Comparison of ENCODE assay signal across 8 mouse cellular contexts in genomic region chrX:160390464-160390956, GRCm38 (mm10). TPM values are rescaled to one million over a fixed set of nuclear protein-coding genes. Genes with fewer than 3 reads are reported as not detected.
DNase-seq lines count a peak whose midpoint lies in the region; ATAC-seq and TF ChIP-seq lines count a peak whose summit lies in the region.

Gene Adgrg2 (plus strand): TSS chrX:160390690.

- 11% methylated on average over 39 of the region's 42 CpGs for WGBS in forebrain, embryonic 16.5 days
- WGBS in hindbrain, embryonic 16.5 days = 18% methylated on average over 36 of the region's 42 CpGs
- WGBS in liver, postnatal 0 days (ENCODE audit: insufficient replicate concordance) = 11% methylated on average over 40 of the region's 42 CpGs

- TF ChIP-seq EP300 in liver, postnatal 0 days (IDR thresholded peaks at IDR 0.05; ENCODE audit: low read depth) = no peak

- H3K27ac ChIP-seq in forebrain, embryonic 16.5 days (ENCODE audit: low read length) = no peak within 1 kb of the TSS
- no peak within 1 kb of the TSS for H3K27ac ChIP-seq in hindbrain, embryonic 16.5 days (ENCODE audit: low read depth, low read length)
- H3K27ac ChIP-seq in liver, postnatal 0 days (ENCODE audit: low read depth) = no peak within 1 kb of the TSS

- peak; percentile 87 for ATAC-seq in forebrain, embryonic 16.5 days
- ATAC-seq in hindbrain, embryonic 16.5 days = peak; percentile 74
- ATAC-seq in liver, postnatal 0 days = peak; percentile 77

- no peaks in the 10 kb centered on the region for H3K36me3 ChIP-seq in forebrain, embryonic 16.5 days (ENCODE audit: control insufficient read depth, insufficient read depth)
- no peaks in the 10 kb centered on the region for H3K36me3 ChIP-seq in hindbrain, embryonic 16.5 days (ENCODE audit: control insufficient read depth, insufficient read depth, low read length)
- no peaks in the 10 kb centered on the region for H3K36me3 ChIP-seq in liver, postnatal 0 days (replicated peaks; ENCODE audit: insufficient read depth, low read length)

- H3K27me3 ChIP-seq in forebrain, embryonic 16.5 days (replicated peaks; ENCODE audit: control insufficient read depth, insufficient read depth, low read length) = no peaks in the 10 kb centered on the region
- peaks cover 2% of the 10 kb centered on the region for H3K27me3 ChIP-seq in hindbrain, embryonic 16.5 days (replicated peaks; ENCODE audit: control insufficient read depth, insufficient read depth, low read length)
- peaks cover 6% of the 10 kb centered on the region; the same call in 1 of the 2 replicates for H3K27me3 ChIP-seq in liver, postnatal 0 days (ENCODE audit: insufficient read depth, low read length)

- peak within 1 kb of the TSS; percentile 45 for H3K4me3 ChIP-seq in forebrain, embryonic 16.5 days (replicated peaks; ENCODE audit: low read length)
- peak within 1 kb of the TSS; percentile 54 for H3K4me3 ChIP-seq in hindbrain, embryonic 16.5 days (ENCODE audit: low read length)
- peak within 1 kb of the TSS; percentile 45 for H3K4me3 ChIP-seq in liver, postnatal 0 days (ENCODE audit: low read depth, low read length)

- peak within 1 kb of the TSS; percentile 61 for H3K4me2 ChIP-seq in forebrain, embryonic 16.5 days (ENCODE audit: low read length)
- H3K4me2 ChIP-seq in hindbrain, embryonic 16.5 days (ENCODE audit: low read length) = peak within 1 kb of the TSS; percentile 75
- H3K4me2 ChIP-seq in liver, postnatal 0 days (ENCODE audit: low read depth, low read length) = peak within 1 kb of the TSS; percentile 71

- TF ChIP-seq CTCF in liver, postnatal 0 days (IDR thresholded peaks at IDR 0.05; ENCODE audit: low read depth) = no peak

- no peaks in the 10 kb centered on the region for H3K9me3 ChIP-seq in forebrain, embryonic 16.5 days (ENCODE audit: control insufficient read depth, low read length)
- H3K9me3 ChIP-seq in hindbrain, embryonic 16.5 days (ENCODE audit: control insufficient read depth, low read length) = no peaks in the 10 kb centered on the region
- H3K9me3 ChIP-seq in liver, postnatal 0 days (ENCODE audit: low read length) = no peaks in the 10 kb centered on the region

- no peaks in the 10 kb centered on the region for H3K4me1 ChIP-seq in forebrain, embryonic 16.5 days (replicated peaks; ENCODE audit: control insufficient read depth, insufficient read depth, low read length)
- H3K4me1 ChIP-seq in hindbrain, embryonic 16.5 days (ENCODE audit: control insufficient read depth, insufficient read depth, low read depth, low read length) = no peaks in the 10 kb centered on the region
- H3K4me1 ChIP-seq in liver, postnatal 0 days (ENCODE audit: insufficient read depth) = no peaks in the 10 kb centered on the region

- H3K9ac ChIP-seq in forebrain, embryonic 16.5 days (replicated peaks; ENCODE audit: low read depth, low read length) = peak within 1 kb of the TSS; percentile 58
- H3K9ac ChIP-seq in hindbrain, embryonic 16.5 days (ENCODE audit: low read depth, low read length) = peak within 1 kb of the TSS; percentile 59
- H3K9ac ChIP-seq in liver, postnatal 0 days (replicated peaks) = peak within 1 kb of the TSS; percentile 8; the same call in 1 of the 2 replicates

- DNase-seq in cerebellum, postnatal 25 days = peak; percentile 8 to 23
- no peak for DNase-seq in cerebellum, adult 11-12 months
- DNase-seq in WW6 (ENCODE audit: low read depth, low spot score) = peak; percentile 7
- DNase-seq in liver, postnatal 0 days = peak; percentile 49
- DNase-seq in ovary, postnatal 14 days (ENCODE audit: low spot score) = peak; percentile 5
- no peak for DNase-seq in thymus, postnatal 10 days (ENCODE audit: low spot score in 2 of 2)

RNA-seq across cellular contexts. Expression of gene Adgrg2, which starts in this region (rescaled TPM):
- polyA plus RNA-seq in forebrain, embryonic 16.5 days (2015; fragmentation: Nextera tagmentation; extraction: Ambion mirVana) = 0.67 and 0.95 TPM in 2 replicates
- 2.4 and 2.7 TPM in 2 replicates for polyA plus RNA-seq in hindbrain, embryonic 16.5 days (2015; fragmentation: Nextera tagmentation; extraction: Ambion mirVana)
- polyA plus RNA-seq in liver, postnatal 0 days (2015; fragmentation: Nextera tagmentation; extraction: Ambion mirVana) = 2.9 and 3.8 TPM in 2 replicates

Comparison
In these comparisons a context has a peak if more than half of its experiments do, and no peak if none do; other contexts are left out.
1. DNase-seq: peak in cerebellum, postnatal 25 days (2 of 2), WW6 (single experiment), liver, postnatal 0 days (single experiment) and ovary, postnatal 14 days (single experiment); none in cerebellum, adult 11-12 months (single experiment) and thymus, postnatal 10 days (0 of 2).
2. Peak in ATAC-seq, H3K4me3 ChIP-seq, H3K9ac ChIP-seq and H3K4me2 ChIP-seq in forebrain, embryonic 16.5 days; RNA of the gene not detected or under 1 TPM.
3. H3K9ac ChIP-seq: peak in every context shown above with its lines; median percentile 59 in hindbrain, embryonic 16.5 days; 58 in forebrain, embryonic 16.5 days; 8 in liver, postnatal 0 days.
4. Peak in every context shown above with its lines, with median percentiles within 50 percentile points of each other: ATAC-seq, H3K4me2 ChIP-seq and H3K4me3 ChIP-seq.